Mouse (Mus musculus) gastrocnemius, adult 18-20 months (tissue): ENCODE data around the gene Ecel1. TPM values are rescaled to one million over a fixed set of nuclear protein-coding genes. Genes with fewer than 3 reads are reported as not detected.

Experiments
- DNase-seq: peaks from one replicate; pipeline ENCODE4 v3.0.0; 2021; ENCODE audit warnings: low spot score
- long read RNA-seq, 2 experiments: library from polyadenylated mRNA; stranded (forward); transcript quantifications; one replicate each; pipeline ENCODE4 v2.0.0; 2021
- total RNA-seq, 2 experiments: library from RNA; stranded (reverse); gene quantifications; 2 replicates each; pipeline ENCODE4 v1.2.3; 2021

Ecel1 gene
- not detected for total RNA-seq
- long read RNA-seq, experiment 1 = 0 reads
- long read RNA-seq, experiment 2 = 0 reads

GRCm38 (mm10) chr1:87156199-87156587 is at the start of gene Ecel1:
TSS of gene Ecel1 (minus strand) at chr1:87156521.
- DNase-seq = no peak

- DNase-seq = no peak
These were observed 49.2 kb upstream of the Ecel1 start for GRCm38 (mm10) chr1:87205502-87205901.

GRCm38 (mm10) chr1:87205038-87205437 is 48.7 kb upstream of the Ecel1 start:
- DNase-seq = no peak

- DNase-seq = no peak
These were observed 48.1 kb upstream of the Ecel1 start, which contains the start of gene Chrng for GRCm38 (mm10) chr1:87204465-87204864. TSS of gene Chrng (plus strand) at chr1:87204657.

- DNase-seq = no peak
These were observed 47.5 kb upstream of the Ecel1 start for GRCm38 (mm10) chr1:87203779-87204178.

GRCm38 (mm10) chr1:87201848-87202247 is 45.5 kb upstream of the Ecel1 start:
- no peak for DNase-seq

- DNase-seq = no peak
These were observed 44.5 kb upstream of the Ecel1 start for GRCm38 (mm10) chr1:87200811-87201210.

GRCm38 (mm10) chr1:87198119-87199065 is 42.1 kb upstream of the Ecel1 start:
- DNase-seq = no peak

- DNase-seq = no peak
These were observed 41.0 kb upstream of the Ecel1 start for GRCm38 (mm10) chr1:87197296-87197695.

- DNase-seq = no peak
These were observed 34.1 kb upstream of the Ecel1 start, which contains the start of gene Chrnd for GRCm38 (mm10) chr1:87190429-87190828. TSS of gene Chrnd (plus strand) at chr1:87190607.

GRCm38 (mm10) chr1:87187037-87187355 is 30.7 kb upstream of the Ecel1 start:
- peak; percentile 68 for DNase-seq

- DNase-seq = no peak
These were observed 30.1 kb upstream of the Ecel1 start for GRCm38 (mm10) chr1:87186261-87187036.

GRCm38 (mm10) chr1:87185526-87185925 is 29.2 kb upstream of the Ecel1 start:
- DNase-seq = no peak

- DNase-seq = peak; percentile 60
These were observed 28.4 kb upstream of the Ecel1 start for GRCm38 (mm10) chr1:87184751-87185139.

GRCm38 (mm10) chr1:87183998-87184750 is 27.9 kb upstream of the Ecel1 start:
- no peak for DNase-seq

- no peak for DNase-seq
These were observed 26.7 kb upstream of the Ecel1 start, which contains the start of gene Prss56 for GRCm38 (mm10) chr1:87183013-87183412. TSS of gene Prss56 (plus strand) at chr1:87183313.

- DNase-seq = no peak
These were observed 24.6 kb upstream of the Ecel1 start for GRCm38 (mm10) chr1:87180896-87181295.

- DNase-seq = peak; percentile 25
These were observed 19.6 kb upstream of the Ecel1 start for GRCm38 (mm10) chr1:87175852-87176292.

- DNase-seq = peak; percentile 61
These were observed 18.0 kb upstream of the Ecel1 start for GRCm38 (mm10) chr1:87174006-87174955.

GRCm38 (mm10) chr1:87172316-87172715 is 16.0 kb upstream of the Ecel1 start:
- no peak for DNase-seq
